In genomic region chr6:8664956-8665355, GRCm38 (mm10) we compare ENCODE assay signal across 16 mouse cellular contexts.
"Had no signal": no experiment of that assay in that cellular context is flagged by ENCODE, and none has a peak within 500 bp of the region (broad histone marks: within the 10 kb centered on the region; RNA-seq: fewer than 3 reads in every experiment).

No protein-coding gene starts in this region.

- H3K27me3 ChIP-seq: midbrain, embryonic 12.5 days; neural tube, embryonic 12.5 days; stomach, embryonic 15.5 days had no signal

- H3K9ac ChIP-seq: lung, embryonic 14.5 days; midbrain, embryonic 12.5 days; neural tube, embryonic 12.5 days; stomach, embryonic 15.5 days had no signal

- H3K36me3 ChIP-seq: midbrain, embryonic 10.5 days; midbrain, embryonic 12.5 days; neural tube, embryonic 12.5 days; stomach, embryonic 15.5 days had no signal

- H3K4me1 ChIP-seq: stomach, embryonic 15.5 days had no signal

- DNase-seq: lung, adult 18-20 months; lung, embryonic 14.5 days; lung, postnatal 10 days; lung, postnatal 4 days; midbrain, embryonic 14.5 days; right cerebral cortex, postnatal 14 days; thymus, adult 2 months; thymus, postnatal 25 days; thymus, postnatal 4 days had no signal

- H3K4me2 ChIP-seq: lung, embryonic 14.5 days; midbrain, embryonic 12.5 days; neural tube, embryonic 12.5 days; stomach, embryonic 15.5 days had no signal

- ATAC-seq: midbrain, embryonic 16.5 days had no signal

- H3K9me3 ChIP-seq: midbrain, embryonic 10.5 days; midbrain, embryonic 12.5 days; neural tube, embryonic 12.5 days; stomach, embryonic 15.5 days had no signal

- H3K27ac ChIP-seq: midbrain, embryonic 10.5 days; midbrain, embryonic 12.5 days; neural tube, embryonic 12.5 days; stomach, embryonic 15.5 days; stomach, postnatal 0 days had no signal

- H3K4me3 ChIP-seq: midbrain, embryonic 10.5 days; midbrain, embryonic 12.5 days; myocyte; neural tube, embryonic 12.5 days; stomach, embryonic 15.5 days had no signal
